Mouse (Mus musculus) retina, postnatal 7 days (tissue): ENCODE results near the gene Btrc.
"Not testable (repeated sequence)": the region's sequence is repeated elsewhere in the genome, so short reads cannot be mapped to it uniquely, and the experiment has no call there.

Experiments used
- DNase-seq: peaks from one replicate; pipeline ENCODE4 v3.0.0-alpha.2; 2012; ENCODE audit warnings: low read depth, low spot score

Gene Btrc

DNA sequence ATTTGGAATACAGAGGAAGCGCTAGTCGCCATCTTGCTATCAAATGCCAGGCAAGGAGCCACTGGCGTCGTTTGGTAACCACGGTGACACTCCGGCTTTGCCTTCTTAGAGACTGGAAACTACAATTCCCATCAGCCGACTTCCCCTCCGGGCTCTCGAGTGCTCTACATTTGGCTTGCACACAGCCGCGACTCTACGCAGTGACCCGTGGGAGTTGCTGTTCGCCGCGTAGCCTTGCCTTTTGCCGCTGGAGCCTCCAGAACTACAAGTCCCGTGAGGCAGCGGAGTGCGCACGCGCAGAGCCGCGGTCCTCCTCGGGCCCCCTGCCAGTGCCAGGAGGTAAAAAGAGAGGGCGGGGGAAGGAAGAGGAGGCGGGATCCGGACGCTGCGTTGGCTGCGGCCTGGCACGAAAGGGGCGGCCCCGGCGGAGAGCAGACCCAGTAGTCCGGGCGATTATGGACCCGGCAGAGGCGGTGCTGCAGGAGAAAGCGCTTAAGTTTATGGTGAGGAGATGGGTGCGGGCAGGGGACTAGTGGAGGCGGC is at the start of gene Btrc:
Gene Btrc, plus strand, starts transcription at position 351 of the 543 bp plus-strand sequence.
- DNase-seq = peak; percentile 99

DNA sequence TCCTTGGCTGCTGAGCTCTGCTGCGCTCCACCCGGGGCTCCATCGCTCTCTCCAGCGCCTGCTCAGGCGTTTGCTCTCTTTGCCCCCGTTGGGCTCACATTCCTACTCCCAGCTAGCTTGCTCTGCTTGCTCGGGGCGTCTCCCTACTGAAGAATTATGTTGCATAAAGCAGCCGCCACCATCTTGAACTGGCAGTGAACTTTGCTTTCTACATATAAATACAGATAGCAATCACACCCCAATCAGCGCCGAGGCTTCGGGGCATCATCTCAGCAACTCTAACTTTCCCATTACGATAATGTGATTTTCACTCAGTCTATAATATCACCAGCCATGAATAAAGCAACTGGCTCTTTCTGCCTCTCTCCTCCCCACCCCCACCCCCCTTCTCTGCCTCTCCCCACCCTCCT is 46.1 kb upstream of the Btrc start:
- no peak for DNase-seq

DNA sequence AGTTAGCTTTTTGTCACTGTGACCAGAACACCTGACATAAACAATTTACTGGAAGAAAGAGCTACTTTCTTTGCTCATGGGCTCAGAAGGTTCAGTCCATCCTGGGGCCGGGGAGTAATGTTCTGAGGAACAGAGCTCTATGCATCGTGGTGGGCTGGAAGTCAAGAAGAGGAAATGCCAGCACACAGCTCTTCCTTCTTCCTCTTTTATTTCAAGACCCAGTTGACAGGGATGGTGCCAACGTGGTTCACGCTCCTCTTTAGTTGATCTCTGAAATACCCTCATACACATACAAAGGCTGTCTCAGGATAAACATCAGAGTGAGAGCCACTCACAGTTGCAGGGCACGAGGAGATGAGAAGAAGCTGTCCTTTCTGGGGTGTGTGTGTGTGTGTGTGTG is 42.5 kb upstream of the Btrc start:
- no peak for DNase-seq

GRCm38 (mm10) chr19:45329039-45329438 is 34.5 kb upstream of the Btrc start:
- no peak for DNase-seq

GRCm38 (mm10) chr19:45329748-45330298 is 33.7 kb upstream of the Btrc start:
- no peak for DNase-seq

- DNase-seq = peak; percentile 57
Measured at GRCm38 (mm10) chr19:45336718-45337117, 26.8 kb upstream of the Btrc start.

DNA sequence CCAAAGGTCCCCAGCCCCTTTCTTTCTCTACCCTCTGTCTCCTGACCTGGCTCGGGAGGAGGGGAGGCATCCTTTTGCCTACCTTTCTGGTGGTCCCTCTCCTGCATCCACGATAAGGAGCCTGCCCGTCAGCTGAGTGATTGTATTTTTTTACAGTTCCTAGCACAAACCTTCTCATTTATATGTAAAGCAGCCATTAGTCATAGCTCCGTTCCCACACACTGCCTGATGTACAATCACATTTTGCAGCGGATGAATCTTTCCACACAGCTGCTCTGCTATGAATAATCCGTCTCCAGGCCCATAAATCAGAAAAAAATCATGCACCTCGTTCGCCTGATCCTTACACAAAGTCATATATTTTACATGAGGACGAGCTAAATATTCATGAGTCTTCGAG is 25.4 kb upstream of the Btrc start:
- DNase-seq = no peak

DNA sequence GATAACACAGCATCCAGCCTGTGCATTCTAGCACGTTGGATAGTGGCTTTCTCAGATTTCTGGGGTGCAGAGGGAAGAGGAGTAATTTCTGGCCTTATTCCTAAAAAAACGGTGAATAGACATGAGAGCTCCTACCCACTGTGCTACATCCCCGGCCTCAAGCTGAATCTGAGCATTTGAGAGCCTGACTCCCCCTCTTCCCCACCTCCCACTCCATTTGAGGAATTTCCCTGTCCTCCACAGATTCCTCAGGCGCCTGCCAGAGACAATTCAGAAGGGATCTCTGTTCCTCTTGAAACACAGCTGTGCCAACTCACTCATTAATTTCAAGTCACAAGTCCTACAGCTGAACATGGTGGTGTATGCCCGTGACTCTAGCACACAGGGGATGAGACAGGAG is 19.6 kb upstream of the Btrc start:
- DNase-seq = no peak

GRCm38 (mm10) chr19:45348188-45348587 is 15.3 kb upstream of the Btrc start:
- no peak for DNase-seq

DNA sequence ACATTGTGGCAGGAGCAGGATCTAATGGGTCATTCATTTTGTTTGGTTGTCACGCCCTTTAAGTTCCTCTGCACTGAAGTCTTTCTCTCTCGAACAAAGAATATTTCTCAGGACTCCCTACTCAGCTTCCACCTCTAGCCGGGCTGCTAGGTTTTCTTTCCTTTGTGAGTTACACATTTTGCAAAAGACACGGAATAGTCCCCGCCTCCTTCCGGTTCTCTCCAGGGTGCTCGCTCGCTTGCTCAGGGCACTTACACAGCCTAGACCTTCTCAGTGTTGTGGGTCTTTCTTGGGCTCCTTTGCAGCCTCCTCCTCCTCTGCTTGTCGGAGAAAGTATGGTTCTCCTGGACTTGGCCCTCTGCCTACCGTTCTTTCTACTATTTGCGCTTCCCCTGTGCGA is 13.1 kb upstream of the Btrc start:
- DNase-seq = no peak

DNA sequence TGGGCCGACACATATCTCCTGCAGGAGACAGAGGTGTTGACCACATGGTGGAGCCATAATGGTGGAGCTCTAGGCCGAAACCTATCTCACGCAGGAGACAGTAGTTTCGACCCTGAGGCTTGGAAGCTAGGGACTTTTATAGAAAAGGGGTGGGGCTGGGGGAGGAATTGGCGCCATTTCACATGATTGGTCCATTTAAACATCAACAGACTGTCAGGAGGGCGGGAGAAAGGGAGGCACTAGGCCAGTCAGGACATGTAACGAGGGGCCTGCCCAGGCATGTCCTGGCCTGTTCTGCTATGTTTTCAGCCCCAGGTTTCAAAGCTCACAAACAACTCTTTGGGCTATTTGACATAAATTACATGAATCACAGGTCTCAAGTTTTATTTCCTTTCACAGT is 10.8 kb upstream of the Btrc start:
- not testable (repeated sequence) for DNase-seq

GRCm38 (mm10) chr19:45355678-45356077 is 7.9 kb upstream of the Btrc start:
- DNase-seq = no peak

DNA sequence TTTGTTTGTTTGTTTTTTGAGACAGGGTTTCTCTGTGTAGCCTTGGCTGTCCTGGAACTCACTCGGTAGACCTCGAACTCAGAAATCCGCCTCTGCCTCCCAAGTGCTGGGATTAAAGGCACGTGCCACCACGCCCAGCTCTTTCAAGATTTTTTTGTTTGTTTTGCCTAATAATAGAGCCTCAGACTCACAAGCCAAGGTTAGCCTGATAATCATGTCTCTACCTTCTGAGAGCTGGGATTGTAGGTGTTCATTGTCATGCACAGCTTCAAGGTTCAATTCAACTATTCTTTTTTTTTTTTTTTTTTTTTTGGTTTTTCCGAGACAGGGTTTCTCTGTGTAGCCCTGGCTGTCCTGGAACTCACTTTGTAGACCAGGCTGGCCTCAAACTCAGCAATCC is 6.7 kb upstream of the Btrc start:
- DNase-seq = not testable (repeated sequence)

DNA sequence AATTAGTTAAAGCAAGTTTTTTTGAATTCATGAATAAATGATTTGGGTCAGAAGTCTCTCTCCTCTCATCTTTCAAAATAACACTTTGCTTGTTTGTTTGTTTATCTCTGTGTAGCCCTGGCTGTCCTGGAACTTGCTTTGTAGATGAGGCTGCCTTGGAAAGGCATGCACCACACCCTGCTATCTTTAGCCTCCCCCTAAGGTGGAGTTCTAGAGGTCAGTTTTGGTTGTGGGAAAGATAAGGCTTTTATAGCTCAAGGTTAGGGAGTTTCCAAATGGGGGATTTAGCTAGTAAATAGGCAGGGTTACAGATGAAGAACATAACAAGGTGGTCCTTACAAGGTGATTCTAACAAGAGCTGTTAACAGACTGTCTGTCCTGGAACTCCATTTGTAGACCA is 3.0 kb upstream of the Btrc start:
- DNase-seq = no peak

GRCm38 (mm10) chr19:45363933-45364391 is 428 bp downstream of the Btrc start:
- no peak for DNase-seq

GRCm38 (mm10) chr19:45366651-45367050 is 3.1 kb downstream of the Btrc start:
- DNase-seq = no peak

DNA sequence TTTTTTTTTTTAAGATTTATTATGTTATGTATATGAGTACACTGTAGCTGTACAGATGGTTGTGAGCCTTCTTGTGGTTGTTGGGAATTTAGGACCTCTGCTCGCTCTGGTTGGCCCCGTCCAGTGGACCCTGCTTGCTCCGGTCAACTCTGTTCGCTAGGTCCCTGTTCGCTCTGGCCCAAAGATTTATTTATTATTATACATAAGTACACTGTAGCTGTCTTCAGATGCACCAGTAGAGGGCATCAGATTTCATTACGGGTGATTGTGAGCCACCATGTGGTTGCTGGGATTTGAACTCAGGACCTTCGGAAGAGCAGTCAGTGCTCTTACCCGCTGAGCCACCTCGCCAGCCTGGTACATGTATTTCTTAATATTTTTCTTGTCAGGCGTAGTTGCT is 21.3 kb downstream of the Btrc start:
- not testable (repeated sequence) for DNase-seq

GRCm38 (mm10) chr19:45388551-45388950 is 25.0 kb downstream of the Btrc start:
- DNase-seq = no peak

- DNase-seq = no peak
Measured at GRCm38 (mm10) chr19:45394078-45394477, 30.5 kb downstream of the Btrc start.

DNA sequence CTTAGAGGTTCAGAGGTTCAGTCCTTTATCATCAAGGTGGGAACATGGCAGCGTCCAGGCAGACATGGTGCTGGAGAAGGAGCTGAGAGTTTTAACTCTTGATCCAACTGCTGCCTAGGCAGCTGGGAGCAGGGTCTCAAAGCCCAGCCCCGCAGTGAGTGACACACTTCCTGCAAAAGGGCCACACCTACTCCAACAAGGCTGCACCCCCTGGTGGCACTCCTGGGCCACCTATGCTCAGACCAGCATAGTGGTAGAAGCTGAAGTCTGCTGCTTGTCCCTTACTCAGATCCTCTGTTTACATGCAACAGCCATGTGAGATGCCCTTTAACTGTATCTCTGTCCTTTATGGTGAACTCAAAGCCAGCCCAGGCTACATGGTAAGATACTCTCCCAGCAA is 47.5 kb downstream of the Btrc start:
- no peak for DNase-seq

- DNase-seq = no peak
Measured at GRCm38 (mm10) chr19:45412694-45413093, 49.2 kb downstream of the Btrc start.

- DNase-seq = no peak
Measured at GRCm38 (mm10) chr19:45413966-45414365, 50.4 kb downstream of the Btrc start.

GRCm38 (mm10) chr19:45417601-45418000 is 54.1 kb downstream of the Btrc start:
- no peak for DNase-seq

DNA sequence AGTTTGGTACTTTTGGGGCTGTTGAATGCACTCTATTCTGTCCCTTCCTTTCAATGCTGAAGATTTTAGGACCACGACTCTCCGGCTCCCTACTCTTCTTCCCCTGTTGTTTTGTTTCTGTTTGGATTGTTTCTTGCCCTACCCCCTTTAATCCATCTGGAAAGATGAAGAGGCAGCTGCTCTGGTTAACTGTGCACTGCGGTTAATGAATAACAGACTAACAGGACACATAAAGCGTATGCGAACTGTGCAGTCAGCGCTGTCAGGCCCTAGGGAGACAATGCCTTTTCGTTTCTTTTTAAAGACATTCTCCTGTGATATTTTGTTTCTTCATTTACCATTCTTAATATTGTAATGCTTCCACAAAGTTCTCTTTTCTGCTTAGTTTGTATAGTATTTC is 58.7 kb downstream of the Btrc start:
- no peak for DNase-seq
